22 mouse cellular contexts compared by ENCODE assay signal in the genomic region with DNA sequence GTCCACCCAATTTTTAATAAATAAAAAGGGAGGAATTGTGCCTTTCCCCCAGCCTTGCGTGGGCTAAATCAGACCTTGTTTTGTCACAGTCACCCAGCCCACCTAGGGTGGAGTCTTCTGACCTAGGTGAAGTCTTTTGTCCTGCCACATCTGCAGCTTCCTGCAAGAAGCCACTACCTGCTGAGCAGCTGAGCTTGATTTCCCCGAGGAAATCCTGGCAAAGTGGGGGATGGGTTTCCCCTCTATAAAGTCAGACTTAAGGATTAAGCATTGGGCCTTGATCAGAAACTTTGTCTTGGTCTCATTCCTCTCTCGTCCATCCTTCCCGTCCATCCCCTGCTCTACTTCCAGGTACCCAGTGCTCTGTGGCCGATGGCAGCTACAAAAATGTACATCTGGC.
"Had no signal": no experiment of that assay in that cellular context is flagged by ENCODE, and none has a peak within 500 bp of the region (broad histone marks: within the 10 kb centered on the region; RNA-seq: fewer than 3 reads in every experiment).

No protein-coding gene starts in this region.

- H3K9me3 ChIP-seq: intestine, embryonic 15.5 days; limb, embryonic 15.5 days; liver, embryonic 12.5 days had no signal

- H3K27me3 ChIP-seq: heart, embryonic 12.5 days; hindbrain, embryonic 12.5 days; intestine, embryonic 15.5 days; limb, embryonic 13.5 days; limb, embryonic 15.5 days; liver, embryonic 12.5 days had no signal

- H3K27ac ChIP-seq: gastrocnemius, adult 2 months; heart, embryonic 10.5 days; hindbrain, embryonic 10.5 days; hindbrain, embryonic 12.5 days; hindbrain, embryonic 14.5 days; intestine, embryonic 15.5 days; limb, embryonic 13.5 days; limb, embryonic 15.5 days; liver, embryonic 12.5 days had no signal

- H3K36me3 ChIP-seq: heart, embryonic 10.5 days; heart, embryonic 12.5 days; hindbrain, embryonic 10.5 days; hindbrain, embryonic 12.5 days; intestine, embryonic 15.5 days; limb, embryonic 13.5 days; limb, embryonic 15.5 days; liver, embryonic 12.5 days had no signal

- DNase-seq: gastrocnemius, adult 2 months; gastrocnemius, postnatal 10 days; gastrocnemius, postnatal 25 days; heart, adult 18-20 months; heart, postnatal 10 days; heart, postnatal 4 days; kidney, adult 18-20 months; kidney, adult 8-10 months; kidney, postnatal 10 days; kidney, postnatal 25 days; layer of hippocampus, adult 9-11 months; layer of hippocampus, postnatal 36 days; left cerebral cortex, postnatal 4 days had no signal

- H3K9ac ChIP-seq: heart, embryonic 12.5 days; hindbrain, embryonic 12.5 days; hindbrain, embryonic 14.5 days; intestine, embryonic 15.5 days; limb, embryonic 13.5 days; limb, embryonic 15.5 days; liver, embryonic 12.5 days had no signal

- H3K4me1 ChIP-seq: heart, embryonic 10.5 days; heart, embryonic 12.5 days; hindbrain, embryonic 10.5 days; hindbrain, embryonic 12.5 days; intestine, embryonic 15.5 days; limb, embryonic 13.5 days; limb, embryonic 15.5 days; liver, embryonic 12.5 days had no signal

- H3K4me3 ChIP-seq: gastrocnemius, adult 2 months; heart, embryonic 10.5 days; heart, embryonic 12.5 days; hindbrain, embryonic 10.5 days; hindbrain, embryonic 12.5 days; intestine, embryonic 15.5 days; limb, embryonic 13.5 days; limb, embryonic 15.5 days; liver, embryonic 12.5 days had no signal
